Mouse (Mus musculus): ENCODE results near the gene Inmt.
"Not testable (repeated sequence)": the region's sequence is repeated elsewhere in the genome, so short reads cannot be mapped to it uniquely, and the experiment has no call there.

The Inmt gene

GRCm38 (mm10) chr6:55174741-55175181, at the start of gene Inmt:
TSS of gene Inmt (minus strand) at chr6:55175043.
- DNase-seq (ENCODE audit: low spot score) = no peak

- DNase-seq (ENCODE audit: low spot score) = no peak
Measured at GRCm38 (mm10) chr6:55223986-55224385, 49.1 kb upstream of the Inmt start.

- no peak for DNase-seq (ENCODE audit: low spot score)
Measured at GRCm38 (mm10) chr6:55218232-55218631, 43.4 kb upstream of the Inmt start.

GRCm38 (mm10) chr6:55214541-55214940, 39.7 kb upstream of the Inmt start:
- peak; percentile 67 for DNase-seq (ENCODE audit: low spot score)

- no peak for DNase-seq (ENCODE audit: low spot score)
Measured at GRCm38 (mm10) chr6:55210423-55211365, 35.9 kb upstream of the Inmt start.

GRCm38 (mm10) chr6:55207786-55208185, 32.9 kb upstream of the Inmt start:
- DNase-seq (ENCODE audit: low spot score) = no peak

GRCm38 (mm10) chr6:55203931-55204330, 29.1 kb upstream of the Inmt start:
- no peak for DNase-seq (ENCODE audit: low spot score)

GRCm38 (mm10) chr6:55202913-55203910, 28.4 kb upstream of the Inmt start, which contains the start of gene Mindy4:
TSS of gene Mindy4 (plus strand) at chr6:55203383.
- peak; percentile 89 for DNase-seq (ENCODE audit: low spot score)

GRCm38 (mm10) chr6:55199047-55199446, 24.2 kb upstream of the Inmt start:
- no peak for DNase-seq (ENCODE audit: low spot score)

GRCm38 (mm10) chr6:55193171-55193570, 18.3 kb upstream of the Inmt start:
- no peak for DNase-seq (ENCODE audit: low spot score)

- DNase-seq (ENCODE audit: low spot score) = no peak
Measured at GRCm38 (mm10) chr6:55191537-55191936, 16.7 kb upstream of the Inmt start.

- DNase-seq (ENCODE audit: low spot score) = no peak
Measured at GRCm38 (mm10) chr6:55189406-55189805, 14.6 kb upstream of the Inmt start.

GRCm38 (mm10) chr6:55187827-55188226, 13.0 kb upstream of the Inmt start:
- DNase-seq (ENCODE audit: low spot score) = not testable (repeated sequence)

- peak; percentile 61 for DNase-seq (ENCODE audit: low spot score)
Measured at GRCm38 (mm10) chr6:55182655-55183430, 8.0 kb upstream of the Inmt start.

GRCm38 (mm10) chr6:55179560-55179959, 4.7 kb upstream of the Inmt start:
- no peak for DNase-seq (ENCODE audit: low spot score)

GRCm38 (mm10) chr6:55177060-55177732, 2.4 kb upstream of the Inmt start:
- DNase-seq (ENCODE audit: low spot score) = no peak

- no peak for DNase-seq (ENCODE audit: low spot score)
Measured at GRCm38 (mm10) chr6:55175892-55176291, 1.0 kb upstream of the Inmt start.

GRCm38 (mm10) chr6:55175456-55175855, 613 bp upstream of the Inmt start:
- no peak for DNase-seq (ENCODE audit: low spot score)

GRCm38 (mm10) chr6:55173941-55174349, 898 bp downstream of the Inmt start:
- DNase-seq (ENCODE audit: low spot score) = no peak

- no peak for DNase-seq (ENCODE audit: low spot score)
Measured at GRCm38 (mm10) chr6:55173171-55173570, 1.7 kb downstream of the Inmt start.

GRCm38 (mm10) chr6:55171638-55172037, 3.2 kb downstream of the Inmt start:
- no peak for DNase-seq (ENCODE audit: low spot score)
